Mouse (Mus musculus) brown adipose tissue, adult 24 weeks (tissue): ENCODE measurements at regions not wholly inside any gene's neighbourhood (a gene's known extent, or its start where the extent isn't known, plus 50 kb on each side); places are given as distances from the start of the nearest gene placed in this dataset.
A peak's percentile ranks its signal among the peaks of the same experiment; 100 is the strongest.

Source experiments
- H3K27ac ChIP-seq: fragments of 200-500 bp; replicated peaks from 2 replicates; pipeline ENCODE4 v1.5.1; 2012; ENCODE audit warnings: low read depth, mild to moderate bottlenecking, low read length
- H3K4me1 ChIP-seq: fragments of 200-500 bp; 2 replicates; pipeline ENCODE4 v1.6.1; 2012; ENCODE audit warnings: low read length, mixed read lengths; ENCODE audit not compliant: control insufficient read depth, insufficient read depth, insufficient read length
- H3K4me3 ChIP-seq: fragments of 200-500 bp; 2 replicates; pipeline ENCODE4 v1.5.1; 2012; ENCODE audit warnings: low read depth, mild to moderate bottlenecking, low read length, moderate library complexity; ENCODE audit not compliant: insufficient read depth

GRCm38 (mm10) chr14:14631750-14632149 is 70.3 kb upstream of the Slc4a7 start:
- no peak overlapping the region for H3K27ac ChIP-seq
- no peak overlapping the region for H3K4me3 ChIP-seq
- H3K4me1 ChIP-seq: peaks cover 2% of the 10 kb centered on the region; the same call in 1 of the 2 replicates

GRCm38 (mm10) chr14:14632471-14632870 is 69.6 kb upstream of the Slc4a7 start:
- H3K4me1 ChIP-seq: peaks cover 2% of the 10 kb centered on the region; the same call in 1 of the 2 replicates
- H3K27ac ChIP-seq: peak overlapping the region; percentile 59
- peak overlapping the region; percentile 63 for H3K4me3 ChIP-seq

DNA sequence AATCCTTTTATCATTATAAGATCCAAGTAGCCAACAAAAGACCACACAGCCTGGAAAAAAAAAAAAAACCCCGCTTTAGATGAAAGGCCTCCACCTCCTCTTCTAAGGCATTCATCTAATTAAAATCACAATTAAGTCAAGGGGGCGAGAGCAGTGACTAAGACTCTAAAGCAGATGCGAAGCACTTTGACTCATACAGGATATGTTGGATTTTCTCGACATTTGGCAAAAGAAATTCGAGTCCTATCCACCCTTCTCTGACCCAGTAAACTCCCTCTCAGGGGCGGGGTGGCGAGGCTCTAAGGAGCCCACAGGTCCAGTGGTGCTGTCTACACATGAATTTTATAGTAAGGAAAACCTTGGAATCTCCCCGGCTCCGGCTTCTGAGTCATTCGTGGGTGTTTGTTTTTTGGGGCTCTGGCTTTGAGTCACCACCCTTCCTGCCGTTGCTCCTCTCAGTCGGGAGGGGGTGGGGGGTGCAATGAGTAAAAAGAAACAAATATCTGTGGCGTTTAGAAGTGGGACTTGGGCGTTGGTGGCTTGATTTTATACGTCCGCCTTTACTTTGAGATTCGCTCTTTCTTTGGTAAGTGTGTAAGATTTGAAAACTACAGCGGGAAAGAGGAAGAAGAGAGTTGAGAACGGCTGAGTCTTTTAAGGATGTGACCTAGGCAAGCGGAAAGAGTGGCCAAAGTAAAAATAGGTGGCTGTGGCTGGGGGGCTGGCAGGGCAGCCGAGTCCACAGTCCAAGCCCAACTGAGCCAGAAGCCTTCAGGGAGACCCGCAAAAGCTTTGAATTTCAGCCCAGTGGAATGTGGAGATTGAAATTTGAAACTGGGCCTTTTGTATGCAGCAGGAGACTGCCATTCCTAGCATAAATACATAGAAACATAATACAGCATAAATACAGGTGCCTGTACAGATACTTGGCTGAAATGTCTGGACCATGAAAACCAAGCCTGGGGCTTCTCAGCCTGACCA is 68.8 kb upstream of the Slc4a7 start:
- Histone ChIP-seq H3K27ac (peak overlapping the region; percentile 98), H3K4me3 (peak overlapping the region; percentile 63), H3K4me1 (peaks cover 2% of the 10 kb centered on the region; the same call in 1 of the 2 replicates)

DNA sequence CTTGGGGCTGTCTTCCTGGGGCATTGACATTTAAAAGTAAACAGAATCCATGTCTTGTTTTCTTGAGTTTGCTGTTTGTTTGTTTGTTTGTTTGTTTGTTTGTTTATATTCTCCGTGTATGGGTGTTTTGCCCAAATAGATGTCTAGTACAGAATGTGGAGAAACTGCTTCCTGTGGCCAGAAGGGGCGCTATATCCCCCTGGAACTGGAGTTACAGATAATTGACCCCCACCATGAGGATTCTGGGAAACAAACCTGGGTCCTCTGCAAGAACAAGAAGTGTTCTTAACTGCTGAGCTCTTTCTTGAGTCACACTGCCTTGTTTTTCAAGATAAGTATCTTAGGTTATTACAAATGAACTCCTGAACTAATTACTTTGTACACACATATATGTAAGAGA is 68.1 kb upstream of the Slc4a7 start:
- Histone ChIP-seq H3K4me3 (no peak overlapping the region), H3K4me1 (peaks cover 2% of the 10 kb centered on the region; the same call in 1 of the 2 replicates), H3K27ac (peak overlapping the region; percentile 98; the same call in 1 of the 2 replicates)

- H3K4me3 ChIP-seq: no peak overlapping the region
- peaks cover 5% of the 10 kb centered on the region for H3K4me1 ChIP-seq
- H3K27ac ChIP-seq: no peak overlapping the region
These were observed 62.7 kb upstream of the Slc4a7 start for GRCm38 (mm10) chr14:14639102-14640015.

DNA sequence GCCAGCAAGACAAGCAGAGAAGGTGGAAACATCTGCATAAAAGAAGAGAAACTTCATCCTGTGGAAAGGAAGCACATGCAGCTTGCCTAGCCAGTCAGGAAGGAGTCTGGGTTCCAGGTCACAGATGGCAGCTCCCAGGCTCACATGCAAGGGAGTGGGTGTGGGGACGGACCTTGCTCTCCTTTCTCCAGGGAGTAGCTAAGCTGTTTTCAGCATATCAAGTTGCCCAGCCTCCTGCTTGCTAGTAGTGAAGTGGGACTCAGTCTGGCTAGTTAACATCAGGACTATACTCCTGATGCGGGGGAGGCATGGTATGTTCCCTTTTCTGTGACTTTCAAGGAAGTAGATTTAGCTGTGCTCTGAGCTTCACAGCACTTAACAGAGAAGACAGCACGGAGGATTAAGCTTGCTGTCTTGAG is 62.0 kb upstream of the Slc4a7 start:
- H3K4me3 ChIP-seq: no peak overlapping the region
- no peak overlapping the region for H3K27ac ChIP-seq
- H3K4me1 ChIP-seq: peaks cover 5% of the 10 kb centered on the region

DNA sequence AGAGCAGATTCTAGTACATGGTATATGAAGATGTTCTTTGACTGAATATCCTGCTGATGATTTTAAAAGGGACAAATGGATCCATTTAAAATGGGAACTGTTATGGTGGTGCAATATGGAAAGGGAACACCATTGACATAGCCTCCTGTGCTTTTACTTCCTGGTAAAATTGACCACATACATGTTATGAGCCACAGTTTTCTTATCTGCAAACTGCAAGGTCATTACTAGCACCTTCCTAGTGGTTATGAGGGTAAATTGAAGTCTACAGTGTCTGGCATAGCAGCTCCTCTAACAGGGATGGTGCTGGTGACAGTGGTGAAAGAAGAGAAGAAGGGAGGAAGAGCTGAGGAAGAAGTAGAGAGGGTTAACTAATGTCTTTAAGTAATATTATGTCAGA is 61.5 kb upstream of the Slc4a7 start:
- H3K4me3 ChIP-seq: no peak overlapping the region
- no peak overlapping the region for H3K27ac ChIP-seq

GRCm38 (mm10) chr14:14643533-14643932 is 58.5 kb upstream of the Slc4a7 start:
- Histone ChIP-seq H3K4me1 (peaks cover 5% of the 10 kb centered on the region), H3K4me3 (no peak overlapping the region), H3K27ac (no peak overlapping the region)

More for the DNA sequence above, 61.5 kb upstream of the Slc4a7 start:
- peaks cover 5% of the 10 kb centered on the region for H3K4me1 ChIP-seq

DNA sequence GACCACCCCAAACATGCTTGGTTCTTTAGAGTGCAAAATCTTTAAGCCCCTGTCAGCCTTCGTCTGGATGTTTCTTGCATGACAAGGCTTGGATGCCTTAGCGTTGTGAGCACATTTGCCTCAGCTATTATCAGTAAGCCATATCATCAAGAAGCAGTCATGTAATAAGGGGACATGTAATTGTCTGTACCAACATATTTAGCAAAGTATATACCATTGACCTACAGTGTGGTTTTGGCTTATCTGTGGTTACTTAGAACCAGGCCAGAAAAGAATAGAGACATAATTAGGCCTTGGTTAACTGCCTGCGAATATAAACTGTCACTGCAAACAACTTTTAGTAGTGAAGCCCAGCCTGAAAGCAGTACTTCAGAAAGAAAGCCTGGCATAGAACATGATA is 57.0 kb upstream of the Slc4a7 start:
- H3K27ac ChIP-seq: no peak overlapping the region
- no peaks in the 10 kb centered on the region; the same call in 1 of the 2 replicates for H3K4me1 ChIP-seq
- no peak overlapping the region for H3K4me3 ChIP-seq
